Comparison of ENCODE assay signal across 24 mouse cellular contexts in genomic region chr3:57278225-57278624, GRCm38 (mm10). TPM values are rescaled to one million over a fixed set of nuclear protein-coding genes. Genes with fewer than 3 reads are reported as not detected.
DNase-seq lines count a peak whose midpoint lies in the region; ATAC-seq and TF ChIP-seq lines count a peak whose summit lies in the region.
"Had no signal": no experiment of that assay in that cellular context is flagged by ENCODE, and none has a peak within 500 bp of the region (broad histone marks: within the 10 kb centered on the region; RNA-seq: fewer than 3 reads in every experiment).

No protein-coding gene starts in this region.

- H3K4me3 ChIP-seq in lung, postnatal 0 days (ENCODE audit: low read depth, low read length), result no peak overlapping the region
- no peak overlapping the region for H3K4me3 ChIP-seq in stomach, embryonic 16.5 days (replicated peaks; ENCODE audit: low read length)
- H3K4me3 ChIP-seq: embryonic facial prominence, embryonic 15.5 days; forebrain, embryonic 12.5 days; heart, embryonic 13.5 days; hindbrain, embryonic 12.5 days had no signal

- H3K27ac ChIP-seq in lung, postnatal 0 days (ENCODE audit: low read length), result no peak overlapping the region
- no peak overlapping the region for H3K27ac ChIP-seq in stomach, embryonic 16.5 days (ENCODE audit: low read length)
- H3K27ac ChIP-seq: embryonic facial prominence, embryonic 15.5 days; forebrain, embryonic 12.5 days; heart, embryonic 13.5 days; hindbrain, embryonic 12.5 days had no signal

- TF ChIP-seq EP300 in lung, postnatal 0 days (IDR thresholded peaks at IDR 0.05), result no peak

- ATAC-seq in lung, postnatal 0 days, result no peak
- ATAC-seq in stomach, embryonic 16.5 days (ENCODE audit: insufficient read depth, low FRiP score), result peak; percentile 44; the same call in 1 of the 2 replicates
- ATAC-seq: CD4-positive, CD25-positive, alpha-beta regulatory T cell, adult 4 months; forebrain, embryonic 16.5 days; hindbrain, embryonic 16.5 days had no signal

- H3K27me3 ChIP-seq in lung, postnatal 0 days (replicated peaks; ENCODE audit: insufficient read depth, low read length), result no peaks in the 10 kb centered on the region
- no peaks in the 10 kb centered on the region for H3K27me3 ChIP-seq in stomach, embryonic 16.5 days (ENCODE audit: control insufficient read depth, insufficient read depth, low read length)
- H3K27me3 ChIP-seq: embryonic facial prominence, embryonic 15.5 days; forebrain, embryonic 12.5 days; heart, embryonic 13.5 days; hindbrain, embryonic 12.5 days had no signal

- H3K4me2 ChIP-seq in lung, postnatal 0 days (replicated peaks; ENCODE audit: low read depth, low read length), result no peak overlapping the region
- no peak overlapping the region for H3K4me2 ChIP-seq in stomach, embryonic 16.5 days (ENCODE audit: low read depth, low read length)
- H3K4me2 ChIP-seq: embryonic facial prominence, embryonic 15.5 days; forebrain, embryonic 12.5 days; heart, embryonic 13.5 days; hindbrain, embryonic 12.5 days had no signal

- WGBS in lung, postnatal 0 days, result 59% methylated on average over 4 of the region's 4 CpGs
- 71% methylated on average over 4 of the region's 4 CpGs for WGBS in stomach, embryonic 16.5 days

- TF ChIP-seq CTCF in lung, postnatal 0 days (IDR thresholded peaks at IDR 0.05), result no peak

- no peaks in the 10 kb centered on the region for H3K36me3 ChIP-seq in lung, postnatal 0 days (ENCODE audit: insufficient read depth, low read length)
- H3K36me3 ChIP-seq in stomach, embryonic 16.5 days (ENCODE audit: control insufficient read depth, insufficient read depth, low read length), result no peaks in the 10 kb centered on the region
- H3K36me3 ChIP-seq: embryonic facial prominence, embryonic 15.5 days; forebrain, embryonic 12.5 days; G1E; hindbrain, embryonic 12.5 days had no signal

- peak; percentile 22 for DNase-seq in heart, adult 11 months
- DNase-seq in heart, postnatal 36 days, result no peak
- peak; percentile 31 for DNase-seq in lung, postnatal 0 days (ENCODE audit: low spot score)
- no peak for DNase-seq in lung, postnatal 36 days
- no peak for DNase-seq in right cerebral cortex, postnatal 4 days
- no peak for DNase-seq in urinary bladder, postnatal 10 days (ENCODE audit: low spot score)
- DNase-seq: adrenal gland, adult 8-10 months; adrenal gland, postnatal 36 days; B cell, adult 2 months; cerebellum, adult 11 months; cerebellum, adult 8-10 months; cerebellum, postnatal 14 days; embryo, embryonic 11 days; gastrocnemius, postnatal 10 days had no signal

- H3K9ac ChIP-seq in lung, postnatal 0 days (replicated peaks; ENCODE audit: low read depth), result no peak overlapping the region
- no peak overlapping the region for H3K9ac ChIP-seq in stomach, embryonic 16.5 days (ENCODE audit: low read length)
- H3K9ac ChIP-seq: embryonic facial prominence, embryonic 15.5 days; forebrain, embryonic 12.5 days; heart, embryonic 13.5 days; hindbrain, embryonic 12.5 days had no signal

- H3K9me3 ChIP-seq in lung, postnatal 0 days (ENCODE audit: low read length), result no peaks in the 10 kb centered on the region
- no peaks in the 10 kb centered on the region for H3K9me3 ChIP-seq in stomach, embryonic 16.5 days (replicated peaks; ENCODE audit: control insufficient read depth, low read length)
- H3K9me3 ChIP-seq: embryonic facial prominence, embryonic 15.5 days; forebrain, embryonic 12.5 days; heart, embryonic 13.5 days; hindbrain, embryonic 12.5 days had no signal

- no peaks in the 10 kb centered on the region for H3K4me1 ChIP-seq in lung, postnatal 0 days (ENCODE audit: insufficient read depth, low read depth, low read length)
- peaks cover 5% of the 10 kb centered on the region; the same call in 1 of the 2 replicates for H3K4me1 ChIP-seq in stomach, embryonic 16.5 days (ENCODE audit: control insufficient read depth, insufficient read depth, low read length)
- H3K4me1 ChIP-seq: embryonic facial prominence, embryonic 15.5 days; forebrain, embryonic 12.5 days; hindbrain, embryonic 12.5 days had no signal

- intact Hi-C loops in heart, postnatal 36 days (cut with DNase I), result no loop called here

RNA-seq across cellular contexts. Expression of gene Tm4sf1, which starts 23.6 kb away (rescaled TPM):
- 10 to 100 TPM; 93.9 to 95.5 TPM for total RNA-seq in heart, postnatal 36 days (2021)
- 438 and 517 TPM in 2 replicates for polyA plus RNA-seq in lung, postnatal 0 days (2015; fragmentation: Nextera tagmentation; extraction: Ambion mirVana)
- polyA plus RNA-seq in stomach, embryonic 16.5 days (2015; fragmentation: Nextera tagmentation; extraction: Ambion mirVana), result 59.7 and 66.7 TPM in 2 replicates
- total RNA-seq: common myeloid progenitor, adult 5-6 weeks had no signal
- polyA plus RNA-seq: G1E had no signal

Comparison
In these comparisons a context has a peak if more than half of its experiments do, and no peak if none do; other contexts are left out.
1. DNase-seq: peak in heart, adult 11 months (single experiment) and lung, postnatal 0 days (single experiment); none in heart, postnatal 36 days (0 of 2), lung, postnatal 36 days (single experiment), right cerebral cortex, postnatal 4 days (single experiment) and urinary bladder, postnatal 10 days (single experiment).